Mouse (Mus musculus): Measurements from ENCODE around the gene Olfr718-ps1.
"Not testable (repeated sequence)": the region's sequence is repeated elsewhere in the genome, so short reads cannot be mapped to it uniquely, and the experiment has no call there.

Gene Olfr718-ps1

GRCm38 (mm10) chr5:143147481-143147880 lies at the start of gene Olfr718-ps1:
Gene Olfr718-ps1 (minus strand): TSS chr5:143147581.
- DNase-seq = no peak

- DNase-seq = no peak
Measured at GRCm38 (mm10) chr5:143196506-143196905, 49.1 kb upstream of the Olfr718-ps1 start.

- DNase-seq = no peak
Measured at GRCm38 (mm10) chr5:143195166-143195565, 47.8 kb upstream of the Olfr718-ps1 start.

GRCm38 (mm10) chr5:143194747-143195146 lies 47.4 kb upstream of the Olfr718-ps1 start:
- DNase-seq = not testable (repeated sequence)

GRCm38 (mm10) chr5:143192806-143193205 lies 45.4 kb upstream of the Olfr718-ps1 start:
- no peak for DNase-seq

- not testable (repeated sequence) for DNase-seq
Measured at GRCm38 (mm10) chr5:143188014-143188413, 40.6 kb upstream of the Olfr718-ps1 start.

GRCm38 (mm10) chr5:143180255-143181076 lies 33.1 kb upstream of the Olfr718-ps1 start, which contains the start of the genes Rbak and Spdye4b:
Gene Rbak (minus strand): TSS chr5:143180775.
Gene Spdye4b (plus strand): TSS chr5:143181017.
- DNase-seq = peak; percentile 98

- peak; percentile 38 for DNase-seq
Measured at GRCm38 (mm10) chr5:143179179-143179578, 31.8 kb upstream of the Olfr718-ps1 start.

- DNase-seq = no peak
Measured at GRCm38 (mm10) chr5:143177541-143178200, 30.3 kb upstream of the Olfr718-ps1 start.

GRCm38 (mm10) chr5:143175970-143176369 lies 28.6 kb upstream of the Olfr718-ps1 start:
- DNase-seq = no peak

GRCm38 (mm10) chr5:143165508-143166070 lies 18.2 kb upstream of the Olfr718-ps1 start:
- DNase-seq = peak; percentile 37

- no peak for DNase-seq
Measured at GRCm38 (mm10) chr5:143155534-143155933, 8.2 kb upstream of the Olfr718-ps1 start.

GRCm38 (mm10) chr5:143153756-143154155 lies 6.4 kb upstream of the Olfr718-ps1 start:
- no peak for DNase-seq

- no peak for DNase-seq
Measured at GRCm38 (mm10) chr5:143150044-143150443, 2.7 kb upstream of the Olfr718-ps1 start.

- no peak for DNase-seq
Measured at GRCm38 (mm10) chr5:143149536-143149935, 2.2 kb upstream of the Olfr718-ps1 start.

- no peak for DNase-seq
Measured at GRCm38 (mm10) chr5:143148661-143149060, 1.3 kb upstream of the Olfr718-ps1 start.

- no peak for DNase-seq
Measured at GRCm38 (mm10) chr5:143137580-143137979, 9.8 kb downstream of the Olfr718-ps1 start.

- no peak for DNase-seq
Measured at GRCm38 (mm10) chr5:143135042-143135441, 12.3 kb downstream of the Olfr718-ps1 start.

- not testable (repeated sequence) for DNase-seq
Measured at GRCm38 (mm10) chr5:143134216-143135010, 13.0 kb downstream of the Olfr718-ps1 start.

- no peak for DNase-seq
Measured at GRCm38 (mm10) chr5:143132935-143133514, 14.4 kb downstream of the Olfr718-ps1 start.

GRCm38 (mm10) chr5:143130342-143130741 lies 17.0 kb downstream of the Olfr718-ps1 start:
- DNase-seq = no peak

GRCm38 (mm10) chr5:143129101-143129500 lies 18.3 kb downstream of the Olfr718-ps1 start:
- no peak for DNase-seq
